Mouse (Mus musculus): ENCODE data around the gene 2510039O18Rik. TPM values are rescaled to one million over a fixed set of nuclear protein-coding genes. Genes with fewer than 3 reads are reported as not detected.

Gene 2510039O18Rik
- polyA plus RNA-seq, 1 experiment from 2014 or later, result 12.1 TPM

DNA sequence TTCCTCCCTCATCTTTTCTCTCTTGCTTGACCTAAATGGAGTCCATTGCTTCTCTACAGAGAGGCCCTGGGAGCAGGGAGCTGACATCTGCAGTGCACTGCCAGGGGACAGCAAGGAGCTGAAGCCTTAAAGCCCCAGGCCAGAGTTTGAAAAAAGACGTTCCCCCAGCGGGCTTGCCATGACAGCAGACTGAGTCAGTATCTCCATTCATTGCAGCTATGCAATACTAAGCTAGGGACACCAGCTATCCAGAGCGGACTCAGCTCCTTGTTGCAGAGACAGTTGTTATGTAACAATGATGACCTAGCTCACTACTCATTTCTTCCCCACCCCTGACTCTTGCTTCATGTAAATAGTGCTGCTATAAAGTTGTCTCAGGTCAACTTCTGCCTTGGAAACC is 54.6 kb downstream of the 2510039O18Rik start:
- no peak overlapping the region for H3K9ac ChIP-seq
- H3K4me3 ChIP-seq, result no peak overlapping the region
- 78% methylated on average over 3 of the region's 3 CpGs for WGBS
- peaks cover 14% of the 10 kb centered on the region for H3K4me1 ChIP-seq (replicated peaks)
- H3K27me3 ChIP-seq, result no peaks in the 10 kb centered on the region; the same call in 1 of the 2 replicates
- no peak overlapping the region for H3K4me2 ChIP-seq
- no peak for ATAC-seq (replicated peaks; ENCODE audit: insufficient number of reproducible peaks, insufficient read depth, low FRiP score, low read depth)
- H3K27ac ChIP-seq, result no peak overlapping the region
- H3K36me3 ChIP-seq, result no peaks in the 10 kb centered on the region
- no peaks in the 10 kb centered on the region for H3K9me3 ChIP-seq (replicated peaks)

Other genes with a start within 250 kb of the 2510039O18Rik start
- not detected in 2 replicates for gene Zfp534, start 238.3 kb upstream of the 2510039O18Rik start, polyA plus RNA-seq (2015; fragmentation: Nextera tagmentation; extraction: Ambion mirVana)
- 8.4 and 9.0 TPM in 2 replicates for gene Zfp984, start 131.1 kb upstream of the 2510039O18Rik start, polyA plus RNA-seq (2015; fragmentation: Nextera tagmentation; extraction: Ambion mirVana)
- gene Zfp933, start 92.5 kb upstream of the 2510039O18Rik start, polyA plus RNA-seq (2015; fragmentation: Nextera tagmentation; extraction: Ambion mirVana), result 3.4 and 4.0 TPM in 2 replicates
- 24.1 and 33.0 TPM in 2 replicates for gene Miip, start 72.1 kb upstream of the 2510039O18Rik start, polyA plus RNA-seq (2015; fragmentation: Nextera tagmentation; extraction: Ambion mirVana)
- gene Fv1, start 71.9 kb upstream of the 2510039O18Rik start, polyA plus RNA-seq (2015; fragmentation: Nextera tagmentation; extraction: Ambion mirVana), result 10.0 and 10.2 TPM in 2 replicates
- gene Mfn2, start 36.2 kb upstream of the 2510039O18Rik start, polyA plus RNA-seq (2015; fragmentation: Nextera tagmentation; extraction: Ambion mirVana), result 141 and 144 TPM in 2 replicates
- gene Plod1, start 4.1 kb upstream of the 2510039O18Rik start, polyA plus RNA-seq (2015; fragmentation: Nextera tagmentation; extraction: Ambion mirVana), result 52.1 and 60.0 TPM in 2 replicates
- gene Nppb, start 44.9 kb downstream of the 2510039O18Rik start, polyA plus RNA-seq (2015; fragmentation: Nextera tagmentation; extraction: Ambion mirVana), result 130 and 171 TPM in 2 replicates
- 3,881 and 5,336 TPM in 2 replicates for gene Nppa, start 59.8 kb downstream of the 2510039O18Rik start, polyA plus RNA-seq (2015; fragmentation: Nextera tagmentation; extraction: Ambion mirVana)
- gene Clcn6, start 97.9 kb downstream of the 2510039O18Rik start, polyA plus RNA-seq (2015; fragmentation: Nextera tagmentation; extraction: Ambion mirVana), result 6.6 and 7.7 TPM in 2 replicates
- 11.2 and 16.1 TPM in 2 replicates for gene Mthfr, start 98.2 kb downstream of the 2510039O18Rik start, polyA plus RNA-seq (2015; fragmentation: Nextera tagmentation; extraction: Ambion mirVana)
- gene Agtrap, start 147.1 kb downstream of the 2510039O18Rik start, polyA plus RNA-seq (2015; fragmentation: Nextera tagmentation; extraction: Ambion mirVana), result 15.8 and 18.7 TPM in 2 replicates
- 30.9 and 35.4 TPM in 2 replicates for gene Mad2l2, start 189.5 kb downstream of the 2510039O18Rik start, polyA plus RNA-seq (2015; fragmentation: Nextera tagmentation; extraction: Ambion mirVana)
- 0.15 TPM in 1 of 2 replicates, not detected in the other for gene Draxin, start 189.8 kb downstream of the 2510039O18Rik start, polyA plus RNA-seq (2015; fragmentation: Nextera tagmentation; extraction: Ambion mirVana)
- gene Fbxo6, start 211.2 kb downstream of the 2510039O18Rik start, polyA plus RNA-seq (2015; fragmentation: Nextera tagmentation; extraction: Ambion mirVana), result 18.8 and 19.7 TPM in 2 replicates
- 26.5 and 27.0 TPM in 2 replicates for gene Fbxo44, start 219.6 kb downstream of the 2510039O18Rik start, polyA plus RNA-seq (2015; fragmentation: Nextera tagmentation; extraction: Ambion mirVana)
- gene Fbxo2, start 219.7 kb downstream of the 2510039O18Rik start, polyA plus RNA-seq (2015; fragmentation: Nextera tagmentation; extraction: Ambion mirVana), result 0.59 and 1.5 TPM in 2 replicates